ENCODE assay signal across 8 mouse cellular contexts in genomic region chr11:78832816-78833314, GRCm38 (mm10). TPM values are rescaled to one million over a fixed set of nuclear protein-coding genes. Genes with fewer than 3 reads are reported as not detected.
DNase-seq lines count a peak whose midpoint lies in the region; ATAC-seq and TF ChIP-seq lines count a peak whose summit lies in the region.
"Had no signal": no experiment of that assay in that cellular context is flagged by ENCODE, and none has a peak within 500 bp of the region (broad histone marks: within the 10 kb centered on the region; RNA-seq: fewer than 3 reads in every experiment).

No protein-coding gene starts in this region.

- no peak overlapping the region for H3K9ac ChIP-seq in lung, embryonic 14.5 days
- H3K9ac ChIP-seq in midbrain, postnatal 0 days (replicated peaks; ENCODE audit: low read length, poor library complexity, severe bottlenecking), result no peak overlapping the region

- H3K9me3 ChIP-seq in lung, embryonic 14.5 days (ENCODE audit: low read depth, low read length), result no peaks in the 10 kb centered on the region
- H3K9me3 ChIP-seq in midbrain, postnatal 0 days (ENCODE audit: low read length), result no peaks in the 10 kb centered on the region

- no peak overlapping the region for H3K4me3 ChIP-seq in lung, embryonic 14.5 days (ENCODE audit: low read depth, low read length)
- no peak overlapping the region for H3K4me3 ChIP-seq in midbrain, postnatal 0 days (ENCODE audit: low read depth, low read length)

- H3K36me3 ChIP-seq in lung, embryonic 14.5 days (ENCODE audit: insufficient read depth), result no peaks in the 10 kb centered on the region
- no peaks in the 10 kb centered on the region for H3K36me3 ChIP-seq in midbrain, postnatal 0 days (ENCODE audit: insufficient read depth, low read length)

- peaks cover 3% of the 10 kb centered on the region; the same call in 1 of the 2 replicates for H3K4me1 ChIP-seq in lung, embryonic 14.5 days (ENCODE audit: insufficient read depth)
- no peaks in the 10 kb centered on the region for H3K4me1 ChIP-seq in midbrain, postnatal 0 days (ENCODE audit: insufficient read depth, low read length)

- ATAC-seq in erythroid progenitor cell, adult 5-6 weeks (replicated peaks; ENCODE audit: low FRiP score, poor library complexity, severe bottlenecking), result peak; percentile 87
- ATAC-seq in lung, embryonic 14.5 days (ENCODE audit: insufficient read depth), result peak; percentile 83
- ATAC-seq in midbrain, postnatal 0 days (ENCODE audit: low FRiP score), result no peak

- peak overlapping the region; percentile 21; the same call in 1 of the 2 replicates for H3K27ac ChIP-seq in lung, embryonic 14.5 days (ENCODE audit: low read depth)
- no peak overlapping the region for H3K27ac ChIP-seq in midbrain, postnatal 0 days (ENCODE audit: low read depth, low read length)
- H3K27ac ChIP-seq: macrophage had no signal

- WGBS in lung, embryonic 14.5 days, result 38% methylated on average over 13 of the region's 13 CpGs
- WGBS in midbrain, postnatal 0 days, result 68% methylated on average over 13 of the region's 13 CpGs

- no peaks in the 10 kb centered on the region for H3K27me3 ChIP-seq in lung, embryonic 14.5 days (ENCODE audit: insufficient read depth, low read length)
- no peaks in the 10 kb centered on the region for H3K27me3 ChIP-seq in midbrain, postnatal 0 days (ENCODE audit: insufficient read depth, low read length)

- peak; percentile 21 for DNase-seq in urinary bladder, postnatal 25 days (ENCODE audit: low spot score)
- DNase-seq in urinary bladder, postnatal 10 days (ENCODE audit: low spot score), result no peak
- DNase-seq in kidney, adult 11 months, result peak; percentile 68
- DNase-seq in lung, embryonic 14.5 days, result peak; percentile 61
- DNase-seq in frontal cortex, postnatal 10 days (ENCODE audit: low spot score in 2 of 2), result no peak
- DNase-seq in midbrain, postnatal 0 days (ENCODE audit: low spot score), result no peak

- H3K4me2 ChIP-seq in lung, embryonic 14.5 days, result no peak overlapping the region; the same call in 1 of the 2 replicates
- H3K4me2 ChIP-seq in midbrain, postnatal 0 days (ENCODE audit: low read depth, low read length, poor library complexity, severe bottlenecking), result no peak overlapping the region

- no peak for TF ChIP-seq CTCF in lung, embryonic 14.5 days (IDR thresholded peaks at IDR 0.05; ENCODE audit: low read depth)
- no peak for TF ChIP-seq CTCF in midbrain, postnatal 0 days (IDR thresholded peaks at IDR 0.05)

RNA-seq across cellular contexts. Expression of gene Lyrm9, which starts 6.5 kb away (rescaled TPM):
- total RNA-seq in erythroid progenitor cell, adult 5-6 weeks (2015; ENCODE audit: low replicate concordance), result 2.5 and 4.6 TPM in 2 replicates
- total RNA-seq in erythroid progenitor cell, adult 5-6 weeks (2017; ENCODE audit: low replicate concordance), result 2.8 and 4.2 TPM in 2 replicates
- 13.9 and 14.8 TPM in 2 replicates for polyA plus RNA-seq in lung, embryonic 14.5 days (2014; fragmentation: Nextera tagmentation; extraction: Ambion mirVana)
- total RNA-seq in midbrain, postnatal 0 days (2014; rRNA removed), result 24.7 and 30.2 TPM in 2 replicates
- polyA plus RNA-seq in midbrain, postnatal 0 days (2015; fragmentation: Nextera tagmentation; extraction: Ambion mirVana), result 49.4 and 51.4 TPM in 2 replicates

Comparison
In these comparisons a context has a peak if more than half of its experiments do, and no peak if none do; other contexts are left out.
1. DNase-seq: peak in urinary bladder, postnatal 25 days (single experiment), kidney, adult 11 months (single experiment) and lung, embryonic 14.5 days (single experiment); none in urinary bladder, postnatal 10 days (single experiment), frontal cortex, postnatal 10 days (0 of 2) and midbrain, postnatal 0 days (single experiment).